Mouse (Mus musculus): ENCODE measurements around the gene Clip4.
"Not testable (repeated sequence)": the region's sequence is repeated elsewhere in the genome, so short reads cannot be mapped to it uniquely, and the experiment has no call there.

Gene Clip4

DNA sequence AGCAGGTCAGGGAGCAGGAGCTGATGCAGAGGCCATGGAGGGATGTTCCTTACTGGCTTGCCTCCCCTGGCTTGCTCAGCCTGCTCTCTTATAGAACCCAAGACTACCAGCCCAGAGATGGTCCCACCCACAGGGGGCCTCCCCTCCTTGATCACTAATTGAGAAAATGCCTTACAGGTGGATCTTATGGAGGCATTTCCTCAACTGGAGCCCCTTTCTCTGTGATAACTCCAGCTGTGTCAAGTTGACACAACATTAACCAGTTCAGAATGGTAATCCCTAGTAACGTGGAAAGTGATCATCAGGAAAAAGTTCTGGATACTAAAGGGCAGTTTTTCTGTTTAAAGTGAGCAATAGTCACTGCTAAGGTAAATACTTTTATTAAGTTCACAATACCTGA, at the start of gene Clip4:
Clip4 (plus strand) TSS at position 301 of the 400 bp plus-strand sequence.
- DNase-seq = not testable (repeated sequence)

DNA sequence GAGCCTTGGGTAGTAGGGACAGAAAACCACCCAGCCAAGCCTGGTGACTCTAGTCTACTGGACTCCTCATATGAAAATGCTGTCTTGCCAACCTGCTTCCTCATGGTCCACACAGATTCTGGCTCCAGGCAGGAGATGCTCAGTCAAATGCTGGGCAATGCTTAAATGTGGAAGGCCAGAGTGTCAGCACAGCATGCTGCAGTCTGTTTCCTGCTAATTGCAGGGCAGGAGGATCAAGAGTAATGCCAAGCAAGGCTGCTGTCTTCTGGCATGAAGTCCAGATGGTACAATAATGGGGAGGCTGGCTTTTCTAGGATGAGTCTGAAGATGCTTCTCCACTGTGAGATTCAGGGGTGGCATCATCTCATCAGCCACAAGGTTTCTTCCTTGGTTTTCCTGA, 47.8 kb upstream of the Clip4 start:
- DNase-seq = no peak

DNA sequence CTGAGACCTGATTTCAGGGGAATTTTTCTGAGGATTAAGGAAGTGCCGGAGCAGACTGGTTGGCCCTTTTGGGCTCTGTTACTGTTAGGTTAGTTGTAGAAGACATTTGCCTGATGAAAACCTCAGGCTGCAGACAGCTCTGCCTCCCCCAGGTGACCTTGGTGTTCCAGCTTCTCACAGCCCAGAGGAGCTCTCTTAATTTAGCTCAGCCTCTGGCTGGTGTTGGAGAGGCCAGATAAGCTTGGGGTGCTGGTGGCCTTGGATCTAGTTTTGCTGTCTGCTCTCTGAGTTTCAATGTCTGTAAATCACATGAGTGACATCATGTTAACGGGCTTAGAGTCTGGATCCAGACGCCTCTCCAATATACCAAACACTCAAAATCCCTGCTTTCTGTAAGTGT, 47.3 kb upstream of the Clip4 start:
- no peak for DNase-seq

GRCm38 (mm10) chr17:71730655-71731054, 37.6 kb upstream of the Clip4 start:
- DNase-seq = no peak

GRCm38 (mm10) chr17:71736442-71736841, 31.8 kb upstream of the Clip4 start:
- DNase-seq = no peak

DNA sequence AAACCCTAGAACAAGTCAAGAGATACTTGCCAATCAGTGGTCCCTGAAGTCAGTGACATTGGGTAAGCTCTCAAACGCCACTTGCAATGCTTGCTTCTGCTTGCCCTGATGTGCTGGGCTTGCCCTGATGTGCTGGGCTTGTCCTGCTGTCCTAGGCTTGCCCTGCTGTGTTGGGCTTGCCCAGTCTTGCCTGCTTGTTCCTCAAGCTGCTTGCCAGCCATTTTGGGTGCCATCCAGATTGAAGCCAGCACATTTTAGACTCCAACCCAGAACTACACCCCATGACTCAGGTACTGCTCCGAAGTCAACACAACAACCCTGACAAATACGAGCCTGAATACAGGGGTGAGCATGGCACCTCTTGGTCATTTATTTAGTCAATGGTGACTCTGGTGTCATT, 26.1 kb upstream of the Clip4 start:
- DNase-seq = no peak

GRCm38 (mm10) chr17:71742935-71743334, 25.3 kb upstream of the Clip4 start:
- no peak for DNase-seq

GRCm38 (mm10) chr17:71746114-71746513, 22.2 kb upstream of the Clip4 start:
- no peak for DNase-seq

GRCm38 (mm10) chr17:71747561-71747960, 20.7 kb upstream of the Clip4 start:
- DNase-seq = no peak

DNA sequence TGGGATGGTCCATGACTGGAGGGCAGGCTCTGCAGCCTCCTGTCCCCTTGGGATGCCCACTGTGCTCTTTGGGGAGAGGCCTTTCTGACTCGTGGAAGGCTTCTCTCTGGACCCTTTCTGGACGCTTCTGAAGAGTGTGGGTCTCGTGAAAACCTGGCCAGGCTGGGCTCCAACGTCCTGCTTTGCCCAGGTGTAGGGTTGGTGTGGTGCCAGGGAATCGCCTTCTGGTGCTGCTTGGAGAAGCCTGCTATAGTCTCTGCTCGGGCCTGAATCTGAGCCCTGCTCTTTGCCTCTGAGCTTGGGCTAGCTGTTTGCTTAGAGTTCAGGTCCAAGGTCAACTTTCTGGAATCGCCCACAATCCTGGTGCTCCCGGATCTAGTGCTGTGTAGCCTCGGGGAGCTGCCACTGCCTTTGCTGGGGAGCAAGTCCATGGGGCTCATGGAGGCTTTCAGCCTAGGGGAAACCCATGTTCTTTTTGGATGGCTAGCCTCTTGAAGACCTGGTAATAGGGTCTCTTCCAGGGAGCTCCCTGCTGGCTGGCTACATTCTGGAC, 18.6 kb upstream of the Clip4 start:
- no peak for DNase-seq

GRCm38 (mm10) chr17:71752831-71753230, 15.4 kb upstream of the Clip4 start, which contains the start of gene Pcare:
Gene Pcare (minus strand): TSS chr17:71752894.
- DNase-seq = no peak

DNA sequence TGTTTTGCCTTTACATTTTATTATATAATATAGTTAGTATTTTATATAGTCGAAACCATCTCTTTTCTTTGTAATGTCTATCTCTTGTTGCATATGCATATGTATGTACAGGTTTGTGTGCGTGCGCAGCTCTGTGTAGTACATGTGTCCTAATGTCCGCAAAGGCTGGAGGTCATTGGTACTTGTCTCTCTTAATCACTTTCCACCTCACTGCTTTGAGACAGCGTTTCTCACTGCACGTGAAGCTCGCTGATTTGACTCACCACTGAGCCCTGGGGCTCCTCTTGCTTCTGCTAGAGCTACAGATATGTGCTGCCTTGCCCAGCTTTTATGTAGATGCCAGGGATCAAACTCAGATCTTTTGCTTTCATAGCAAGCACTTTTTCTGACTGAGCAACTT, 7.7 kb upstream of the Clip4 start:
- no peak for DNase-seq

- no peak for DNase-seq
Observed at GRCm38 (mm10) chr17:71769564-71769963, 1.3 kb downstream of the Clip4 start.

- no peak for DNase-seq
Observed at GRCm38 (mm10) chr17:71770696-71771095, 2.4 kb downstream of the Clip4 start.

- DNase-seq = no peak
Observed at GRCm38 (mm10) chr17:71774173-71774572, 5.9 kb downstream of the Clip4 start.

GRCm38 (mm10) chr17:71775279-71775678, 7.0 kb downstream of the Clip4 start:
- no peak for DNase-seq

GRCm38 (mm10) chr17:71778696-71779095, 10.4 kb downstream of the Clip4 start:
- DNase-seq = no peak

DNA sequence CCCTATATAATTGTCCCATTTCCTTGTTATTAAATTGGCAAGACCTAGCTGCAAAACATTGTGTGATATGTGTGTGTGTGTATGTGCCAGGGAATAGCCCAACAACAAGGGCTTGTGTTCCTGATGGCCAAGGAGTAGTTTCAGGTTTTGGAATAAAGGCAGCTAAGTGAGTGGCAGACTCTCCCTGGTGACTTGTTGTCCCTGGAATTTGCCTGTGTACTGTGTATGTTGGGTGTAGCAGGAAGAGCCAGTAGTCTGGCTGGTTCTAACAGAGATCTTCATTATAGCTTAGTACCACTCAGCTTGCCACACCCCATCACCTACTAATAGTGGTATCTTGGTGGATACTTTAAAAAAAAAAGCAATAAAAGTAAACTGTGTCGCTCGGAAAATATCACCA, 12.2 kb downstream of the Clip4 start:
- DNase-seq = no peak

GRCm38 (mm10) chr17:71780945-71781344, 12.7 kb downstream of the Clip4 start:
- DNase-seq = no peak

- DNase-seq = no peak
Observed at GRCm38 (mm10) chr17:71782242-71782698, 14.0 kb downstream of the Clip4 start.

GRCm38 (mm10) chr17:71782699-71783365, 14.6 kb downstream of the Clip4 start:
- DNase-seq = no peak

GRCm38 (mm10) chr17:71783366-71783735, 15.1 kb downstream of the Clip4 start:
- no peak for DNase-seq

DNA sequence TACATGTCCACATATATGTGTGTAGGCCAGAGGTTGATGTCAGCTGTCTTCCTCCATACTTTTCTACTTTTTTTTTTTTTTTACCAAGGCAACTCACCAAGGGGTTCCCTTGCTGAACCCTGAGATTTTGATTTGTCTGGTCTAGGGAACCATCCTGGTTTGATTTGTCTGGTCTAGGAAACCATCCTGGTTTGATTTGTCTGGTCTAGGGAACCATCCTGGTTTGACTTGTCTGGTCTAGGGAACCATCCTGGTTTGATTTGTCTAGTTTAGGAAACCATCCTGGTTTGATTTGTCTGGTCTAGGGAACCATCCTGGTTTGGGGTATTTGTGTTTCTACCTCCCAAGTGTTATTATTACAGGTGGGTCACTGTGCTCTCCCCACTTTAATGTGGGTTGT, 18.2 kb downstream of the Clip4 start:
- no peak for DNase-seq

DNA sequence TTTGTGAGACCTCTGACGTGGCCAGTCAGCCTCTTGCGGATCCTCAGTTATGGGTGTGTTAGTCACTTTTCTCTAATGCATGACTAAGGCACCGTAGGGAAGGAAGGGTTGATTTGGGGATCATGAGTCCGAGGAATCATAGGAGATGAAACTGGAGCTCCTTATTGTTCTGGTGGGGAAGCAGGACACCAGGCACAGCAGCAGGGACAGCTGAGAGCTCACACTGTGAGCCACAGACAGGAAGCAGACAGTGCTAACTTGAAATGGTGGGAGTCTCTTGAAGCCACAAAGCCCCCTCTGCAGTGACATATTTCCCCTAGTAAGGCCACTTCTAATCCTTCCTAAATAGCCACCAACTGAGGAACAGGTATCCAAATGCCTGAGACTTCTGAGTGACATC, 22.8 kb downstream of the Clip4 start:
- DNase-seq = no peak

DNA sequence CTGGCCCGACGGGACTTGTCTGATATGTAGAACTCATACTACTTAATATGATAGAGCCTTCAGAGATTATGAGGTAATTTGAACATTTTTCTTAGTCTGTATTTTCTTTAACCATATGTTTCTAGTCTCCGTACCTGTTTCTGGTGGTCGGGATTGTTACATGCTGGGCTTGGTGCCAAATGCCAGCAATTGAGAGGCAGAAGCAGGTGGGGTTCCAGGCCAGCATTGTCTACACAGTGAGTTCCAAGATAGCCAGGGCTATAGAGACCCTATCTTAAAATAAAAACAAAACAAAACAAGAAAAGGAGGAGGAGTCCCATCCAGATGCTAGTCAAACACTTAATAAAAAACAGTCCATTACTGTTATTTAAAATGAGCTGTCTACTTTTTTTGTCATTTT, 23.3 kb downstream of the Clip4 start:
- no peak for DNase-seq

Measured in thymus, adult 18-20 months (tissue).